Mouse (Mus musculus) embryonic facial prominence, embryonic 12.5 days (tissue): ENCODE measurements around the gene Katnb1. TPM values are rescaled to one million over a fixed set of nuclear protein-coding genes. Genes with fewer than 3 reads are reported as not detected.
A peak's percentile ranks its signal among the peaks of the same experiment; 100 is the strongest.

Experiments used
- ATAC-seq: fragments of 200-750 bp; cut with Nextera tagmentation; 2 replicates; pipeline ENCODE4 v1.8.0; 2017; ENCODE audit not compliant: insufficient number of reproducible peaks, insufficient read depth, low FRiP score, low TSS enrichment
- H3K27ac ChIP-seq: fragments of 300-500 bp; sonication (generic); 2 replicates; pipeline ENCODE4 v1.5.1; 2016; ENCODE audit warnings: mild to moderate bottlenecking
- H3K27me3 ChIP-seq: fragments of 300-500 bp; sonication (generic); 2 replicates; pipeline ENCODE4 v1.6.1; 2016; ENCODE audit warnings: mild to moderate bottlenecking, moderate library complexity
- H3K36me3 ChIP-seq: fragments of 300-500 bp; sonication (generic); 2 replicates; pipeline ENCODE4 v1.6.1; 2016; ENCODE audit warnings: mild to moderate bottlenecking
- H3K4me1 ChIP-seq: fragments of 300-500 bp; sonication (generic); 2 replicates; pipeline ENCODE4 v1.6.1; 2016
- H3K4me2 ChIP-seq: fragments of 300-500 bp; sonication (generic); replicated peaks from 2 replicates; pipeline ENCODE4 v1.6.1; 2016; ENCODE audit warnings: mild to moderate bottlenecking, moderate library complexity
- H3K4me3 ChIP-seq: fragments of 300-500 bp; sonication (generic); 2 replicates; pipeline ENCODE4 v1.5.1; 2016; ENCODE audit warnings: mild to moderate bottlenecking
- H3K9ac ChIP-seq: fragments of 300-500 bp; sonication (generic); 2 replicates; pipeline ENCODE4 v1.6.1; 2016; ENCODE audit warnings: mild to moderate bottlenecking, moderate library complexity
- H3K9me3 ChIP-seq: fragments of 300-500 bp; sonication (generic); 2 replicates; pipeline ENCODE4 v1.6.1; 2016; ENCODE audit warnings: mild to moderate bottlenecking, moderate library complexity
- WGBS: fragments of 180-500 bp; shearing (Covaris S2); methylation state at CpG from one replicate; pipeline ENCODE4 v1.1.7; 2016; 5-methylcytosine and 5-hydroxymethylcytosine counted together
- polyA plus RNA-seq: library from polyadenylated mRNA; unstranded; fragments of >200 nt; fragmentation: Nextera tagmentation; extraction: Ambion mirVana; gene quantifications from 2 replicates; pipeline ENCODE4 v1.2.1, GENCODE M21; 2016

Katnb1 gene
- polyA plus RNA-seq, 1 experiment from 2014 or later, result 30.9 TPM

DNA sequence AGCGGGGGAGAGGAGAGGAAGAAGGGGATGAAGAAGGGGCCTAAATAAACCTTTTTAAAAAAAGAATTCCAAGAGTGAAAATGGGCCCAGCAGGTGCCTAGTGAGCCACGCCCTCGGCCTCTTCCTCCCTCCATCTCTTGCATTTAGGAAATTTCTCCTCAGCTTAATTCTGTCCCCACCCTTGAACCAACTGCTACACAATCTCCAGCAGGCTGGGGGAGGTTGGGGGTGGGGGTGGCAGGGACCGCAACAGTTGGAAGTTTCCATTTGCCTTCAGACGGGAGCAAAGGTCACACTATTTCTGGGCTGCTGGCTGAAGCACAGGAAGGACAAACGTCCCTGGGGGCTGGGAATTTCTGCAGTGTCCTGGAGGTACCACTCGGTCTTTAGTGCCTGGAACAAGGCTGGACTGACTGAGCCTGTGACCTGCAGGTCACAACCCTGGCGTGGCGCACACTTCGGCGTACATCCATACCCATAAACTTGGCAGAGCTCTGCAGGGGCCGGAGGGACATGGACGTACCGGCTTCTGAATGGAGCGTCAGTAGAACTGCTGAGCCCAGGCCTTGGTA lies 50.1 kb downstream of the Katnb1 start:
- 40% methylated on average over 15 of the region's 15 CpGs for WGBS
- no peak for ATAC-seq

GRCm38 (mm10) chr8:95131983-95132382 lies 51.0 kb downstream of the Katnb1 start:
- Histone ChIP-seq H3K9ac (no peak overlapping the region), H3K4me1 (no peaks in the 10 kb centered on the region; the same call in 1 of the 2 replicates), H3K4me3 (no peak overlapping the region), H3K36me3 (no peaks in the 10 kb centered on the region; the same call in 1 of the 2 replicates), H3K4me2 (no peak overlapping the region), H3K27me3 (peaks cover 9% of the 10 kb centered on the region), H3K27ac (no peak overlapping the region), H3K9me3 (no peaks in the 10 kb centered on the region)
- 74% methylated on average over 5 of the region's 5 CpGs for WGBS
- ATAC-seq, result no peak

More for the DNA sequence above, 50.1 kb downstream of the Katnb1 start:
- H3K36me3 ChIP-seq, result peaks cover 4% of the 10 kb centered on the region; the same call in 1 of the 2 replicates
- H3K9ac ChIP-seq, result no peak overlapping the region
- H3K4me3 ChIP-seq, result no peak overlapping the region
- no peaks in the 10 kb centered on the region for H3K27me3 ChIP-seq
- H3K4me1 ChIP-seq, result no peaks in the 10 kb centered on the region
- no peak overlapping the region for H3K4me2 ChIP-seq
- no peaks in the 10 kb centered on the region for H3K9me3 ChIP-seq
- no peak overlapping the region for H3K27ac ChIP-seq

- ATAC-seq, result no peak
- Histone ChIP-seq H3K9ac (no peak overlapping the region), H3K36me3 (no peaks in the 10 kb centered on the region; the same call in 1 of the 2 replicates), H3K4me2 (no peak overlapping the region), H3K4me3 (no peak overlapping the region), H3K27me3 (peaks cover 18% of the 10 kb centered on the region), H3K9me3 (no peaks in the 10 kb centered on the region), H3K27ac (no peak overlapping the region), H3K4me1 (peaks cover 18% of the 10 kb centered on the region)
- WGBS, result 88% methylated on average over 2 of the region's 2 CpGs
Observed at GRCm38 (mm10) chr8:95134186-95134585, 53.2 kb downstream of the Katnb1 start.

GRCm38 (mm10) chr8:95135242-95135641 lies 54.3 kb downstream of the Katnb1 start:
- H3K36me3 ChIP-seq, result no peaks in the 10 kb centered on the region; the same call in 1 of the 2 replicates
- ATAC-seq, result no peak
- 56% methylated on average over 3 of the region's 3 CpGs for WGBS

DNA sequence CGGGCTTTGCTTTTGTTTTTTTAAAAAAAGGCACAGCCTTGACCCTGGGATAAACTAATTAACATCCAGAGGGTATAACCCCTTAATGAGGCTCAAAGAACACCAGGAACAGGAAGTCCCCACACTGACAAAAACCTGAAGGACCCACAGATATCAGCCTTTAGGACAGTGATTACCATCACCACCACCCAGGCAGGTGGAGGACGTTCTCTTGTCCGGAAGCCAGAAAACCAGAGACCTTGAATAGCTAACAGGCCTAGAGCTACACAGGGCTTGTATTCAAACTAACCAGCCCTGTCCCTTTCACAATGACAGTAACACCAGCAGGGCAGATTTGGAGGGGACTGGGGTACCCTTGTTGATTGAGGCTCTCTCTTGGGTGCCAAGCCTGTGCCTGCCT lies 55.2 kb downstream of the Katnb1 start:
- Histone ChIP-seq H3K27ac (no peak overlapping the region), H3K27me3 (peaks cover 18% of the 10 kb centered on the region)
- WGBS, result 74% methylated on average over 3 of the region's 3 CpGs

More at GRCm38 (mm10) chr8:95135242-95135641, 54.3 kb downstream of the Katnb1 start:
- H3K4me1 ChIP-seq, result peaks cover 18% of the 10 kb centered on the region
- H3K4me2 ChIP-seq, result no peak overlapping the region
- no peaks in the 10 kb centered on the region for H3K9me3 ChIP-seq
- H3K4me3 ChIP-seq, result no peak overlapping the region
- no peak overlapping the region for H3K9ac ChIP-seq
- no peak overlapping the region for H3K27ac ChIP-seq
- H3K27me3 ChIP-seq, result peaks cover 18% of the 10 kb centered on the region

GRCm38 (mm10) chr8:95137201-95137600 lies 56.2 kb downstream of the Katnb1 start:
- no peak overlapping the region for H3K27ac ChIP-seq
- no peaks in the 10 kb centered on the region for H3K9me3 ChIP-seq
- peaks cover 28% of the 10 kb centered on the region for H3K4me1 ChIP-seq
- H3K36me3 ChIP-seq, result no peaks in the 10 kb centered on the region; the same call in 1 of the 2 replicates
- H3K4me2 ChIP-seq, result peak overlapping the region; percentile 52
- peaks cover 18% of the 10 kb centered on the region for H3K27me3 ChIP-seq
- peak overlapping the region; percentile 27 for H3K4me3 ChIP-seq
- 14% methylated on average over 12 of the region's 12 CpGs for WGBS
- 0 out of 2 replicates have a peak overlapping the region, but pooled peaks have one; percentile 28 for H3K9ac ChIP-seq
- 0 out of 2 replicates have a peak, but pooled peaks have one; percentile 22 for ATAC-seq

More for the DNA sequence above, 55.2 kb downstream of the Katnb1 start:
- Histone ChIP-seq H3K36me3 (no peaks in the 10 kb centered on the region; the same call in 1 of the 2 replicates), H3K4me1 (peaks cover 22% of the 10 kb centered on the region), H3K4me3 (no peak overlapping the region), H3K9ac (no peak overlapping the region), H3K4me2 (no peak overlapping the region), H3K9me3 (no peaks in the 10 kb centered on the region)
- ATAC-seq, result no peak

DNA sequence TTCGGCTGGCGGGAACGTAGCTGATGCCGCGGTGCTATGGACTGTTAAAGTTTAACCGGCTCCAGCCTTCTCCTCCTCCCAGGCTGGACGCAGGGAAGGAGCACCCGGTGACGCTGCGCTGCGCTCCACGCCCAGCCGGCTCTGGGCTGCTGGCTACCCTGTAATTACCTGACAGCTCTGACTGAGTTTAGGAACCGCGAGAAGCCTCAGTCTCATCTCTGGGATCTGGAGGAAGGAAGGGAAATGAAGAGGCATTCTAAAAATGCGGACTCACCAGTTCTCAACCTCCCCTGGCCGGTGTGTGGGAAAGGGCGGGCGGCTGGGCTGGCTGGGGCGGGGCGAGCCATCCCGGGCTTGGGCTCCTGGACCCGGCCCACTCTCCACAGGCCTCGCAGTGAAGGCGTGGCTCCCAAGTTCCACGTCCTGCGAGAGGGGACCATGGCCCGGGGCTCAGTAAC lies 56.7 kb downstream of the Katnb1 start:
- H3K27me3 ChIP-seq, result peaks cover 18% of the 10 kb centered on the region
- no peaks in the 10 kb centered on the region for H3K9me3 ChIP-seq
- peak overlapping the region; percentile 28; the same call in 1 of the 2 replicates for H3K9ac ChIP-seq
- H3K4me2 ChIP-seq, result peak overlapping the region; percentile 52
- 3% methylated on average over 28 of the region's 28 CpGs for WGBS
- no peaks in the 10 kb centered on the region; the same call in 1 of the 2 replicates for H3K36me3 ChIP-seq
- peak; percentile 52 for ATAC-seq
- H3K27ac ChIP-seq, result peak overlapping the region; percentile 8; the same call in 1 of the 2 replicates
- H3K4me3 ChIP-seq, result peak overlapping the region; percentile 27
- peaks cover 30% of the 10 kb centered on the region for H3K4me1 ChIP-seq

- no peak overlapping the region for H3K9ac ChIP-seq
- peak overlapping the region; percentile 8; the same call in 1 of the 2 replicates for H3K27ac ChIP-seq
- H3K36me3 ChIP-seq, result no peaks in the 10 kb centered on the region; the same call in 1 of the 2 replicates
- ATAC-seq, result no peak
- H3K4me1 ChIP-seq, result peaks cover 38% of the 10 kb centered on the region
- peak overlapping the region; percentile 52 for H3K4me2 ChIP-seq
- WGBS, result 21% methylated on average over 6 of the region's 6 CpGs
- peaks cover 18% of the 10 kb centered on the region for H3K27me3 ChIP-seq
- H3K9me3 ChIP-seq, result no peaks in the 10 kb centered on the region
- peak overlapping the region; percentile 27; the same call in 1 of the 2 replicates for H3K4me3 ChIP-seq
Observed at GRCm38 (mm10) chr8:95138341-95139050, 57.5 kb downstream of the Katnb1 start.

DNA sequence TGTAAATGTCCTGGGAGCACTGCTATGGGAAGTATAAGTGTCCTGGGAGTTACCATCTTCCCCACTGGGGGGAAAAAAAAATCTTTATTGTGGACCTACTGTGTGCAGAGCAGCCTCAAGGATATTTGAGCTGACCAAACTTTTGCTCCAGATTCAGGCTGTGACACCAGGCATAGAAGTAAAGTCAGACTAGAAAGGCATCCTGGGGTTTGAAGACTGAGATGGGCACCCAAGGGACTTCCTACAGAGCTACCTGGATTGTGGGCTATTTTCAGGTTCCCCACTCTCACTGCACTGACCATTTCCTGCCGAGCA lies 58.0 kb downstream of the Katnb1 start:
- H3K4me1 ChIP-seq, result peaks cover 38% of the 10 kb centered on the region
- ATAC-seq, result no peak

DNA sequence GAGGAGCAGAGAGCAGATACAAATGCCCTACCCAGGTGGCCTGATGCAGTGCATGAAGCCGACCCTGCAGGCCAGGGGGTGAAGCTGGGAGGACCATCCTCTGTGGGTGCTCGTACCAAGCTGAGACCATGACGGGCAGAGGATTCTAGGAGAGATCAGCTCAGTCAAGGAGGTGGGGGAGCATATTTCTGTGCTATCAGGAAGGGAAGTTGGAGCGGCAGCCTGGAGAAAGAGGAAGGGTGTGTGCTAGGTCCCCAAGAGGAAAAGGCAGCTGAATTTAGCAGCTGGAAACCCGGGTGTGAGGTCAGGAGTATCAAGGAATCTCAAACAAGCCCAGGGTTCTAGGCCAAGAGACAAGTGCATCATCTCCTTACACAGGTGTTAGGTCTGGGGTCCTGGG lies 59.6 kb downstream of the Katnb1 start:
- Histone ChIP-seq H3K4me2 (no peak overlapping the region), H3K9ac (no peak overlapping the region), H3K4me1 (peaks cover 38% of the 10 kb centered on the region), H3K9me3 (no peaks in the 10 kb centered on the region), H3K4me3 (no peak overlapping the region), H3K27me3 (peaks cover 18% of the 10 kb centered on the region), H3K36me3 (no peaks in the 10 kb centered on the region), H3K27ac (no peak overlapping the region)
- WGBS, result 67% methylated on average over 5 of the region's 5 CpGs
- ATAC-seq, result no peak

More for the DNA sequence above, 58.0 kb downstream of the Katnb1 start:
- Histone ChIP-seq H3K36me3 (no peaks in the 10 kb centered on the region; the same call in 1 of the 2 replicates), H3K27ac (no peak overlapping the region), H3K9me3 (no peaks in the 10 kb centered on the region), H3K4me3 (no peak overlapping the region), H3K27me3 (peaks cover 18% of the 10 kb centered on the region), H3K9ac (no peak overlapping the region), H3K4me2 (no peak overlapping the region)
- WGBS, result 37% methylated on average over 1 of the region's 1 CpGs

DNA sequence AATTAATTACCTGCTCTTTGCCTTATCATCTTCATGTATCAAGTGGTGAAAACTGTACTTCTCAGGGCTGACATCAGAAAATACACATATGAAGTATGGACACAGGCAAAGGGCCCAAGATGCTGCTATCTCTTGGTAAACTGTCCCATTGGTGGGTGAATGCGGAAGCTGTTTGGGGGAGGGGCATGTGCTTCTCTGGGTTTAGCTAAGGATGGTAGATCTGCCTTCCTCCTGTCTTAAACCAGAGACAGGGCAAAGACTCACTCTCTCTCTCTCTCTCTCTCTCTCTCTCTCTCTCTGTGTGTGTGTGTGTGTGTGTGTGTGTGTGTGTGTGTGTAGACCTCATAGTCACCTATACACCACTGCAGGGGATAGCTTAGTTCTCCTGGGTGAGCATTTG lies 60.0 kb downstream of the Katnb1 start:
- H3K36me3 ChIP-seq, result no peaks in the 10 kb centered on the region
- no peak overlapping the region for H3K9ac ChIP-seq
- 84% methylated on average over 1 of the region's 1 CpGs for WGBS
- peaks cover 38% of the 10 kb centered on the region for H3K4me1 ChIP-seq
- no peaks in the 10 kb centered on the region for H3K9me3 ChIP-seq
- no peak overlapping the region for H3K27ac ChIP-seq
- no peak overlapping the region for H3K4me3 ChIP-seq
- peaks cover 18% of the 10 kb centered on the region for H3K27me3 ChIP-seq
- no peak for ATAC-seq
- peak overlapping the region; percentile 95; the same call in 1 of the 2 replicates for H3K4me2 ChIP-seq
